Mouse (Mus musculus) thymus, postnatal 4 days (tissue): ENCODE results near the gene Fam126b.
A peak's percentile ranks its signal among the peaks of the same experiment; 100 is the strongest.
"Not testable (repeated sequence)": the region's sequence is repeated elsewhere in the genome, so short reads cannot be mapped to it uniquely, and the experiment has no call there.

Experiments
- DNase-seq: peaks from one replicate; pipeline ENCODE4 v3.0.0; 2021

Fam126b gene

DNA sequence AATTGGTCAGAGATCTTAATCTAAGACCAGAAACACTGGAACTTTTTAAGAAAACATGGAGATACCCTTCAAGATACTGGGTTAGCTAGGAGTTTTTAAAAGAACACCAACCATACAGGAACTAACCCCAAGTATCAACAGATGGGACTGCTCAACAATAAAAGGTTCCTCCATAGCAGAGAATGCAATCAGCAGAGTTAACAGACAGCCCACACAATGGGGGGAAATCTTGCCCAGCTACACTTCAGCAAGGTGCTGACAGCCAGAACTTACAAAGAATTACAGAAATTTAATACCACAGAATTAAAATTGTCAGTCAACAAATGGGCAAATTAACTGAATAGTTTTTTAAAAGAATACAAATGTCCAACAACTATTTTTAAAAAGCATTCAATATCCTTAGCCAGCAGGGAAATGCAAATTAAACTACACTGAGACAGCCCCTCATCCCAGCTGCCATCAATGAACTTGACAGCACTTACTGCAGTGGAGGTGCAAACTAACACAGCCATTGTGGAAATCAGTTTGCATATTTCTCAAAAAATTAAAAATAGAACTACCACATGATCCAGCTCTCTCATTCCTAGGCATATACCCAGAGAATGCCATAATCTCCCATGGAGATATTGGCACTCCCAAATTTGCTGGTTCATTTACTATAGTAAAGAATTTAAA, 17.5 kb downstream of the Fam126b start:
- no peak for DNase-seq

DNA sequence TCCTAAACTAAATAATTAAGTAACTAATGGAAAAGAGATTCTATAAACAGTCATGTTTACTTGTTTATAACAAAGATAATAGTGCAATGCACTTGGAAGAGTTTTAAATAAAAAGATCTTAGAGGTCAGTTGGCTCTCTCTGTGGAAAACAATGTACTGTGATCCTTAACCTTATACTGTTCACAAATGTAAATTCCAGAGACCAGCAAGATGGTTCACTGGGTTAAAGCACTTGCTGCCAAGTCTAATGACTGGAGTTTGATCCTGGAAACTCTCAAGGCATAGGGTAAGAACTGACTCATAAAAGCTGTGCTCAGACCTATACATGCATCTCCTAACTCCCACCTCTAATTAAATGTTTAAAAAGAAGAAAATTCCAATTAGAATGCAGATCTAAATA, 19.5 kb downstream of the Fam126b start:
- DNase-seq: no peak

- DNase-seq: no peak
Measured at GRCm38 (mm10) chr1:58564981-58565380, 21.1 kb downstream of the Fam126b start.

- peak; percentile 79 for DNase-seq
Measured at GRCm38 (mm10) chr1:58562455-58562854, 23.7 kb downstream of the Fam126b start.

GRCm38 (mm10) chr1:58560370-58560769, 25.8 kb downstream of the Fam126b start:
- not testable (repeated sequence) for DNase-seq

DNA sequence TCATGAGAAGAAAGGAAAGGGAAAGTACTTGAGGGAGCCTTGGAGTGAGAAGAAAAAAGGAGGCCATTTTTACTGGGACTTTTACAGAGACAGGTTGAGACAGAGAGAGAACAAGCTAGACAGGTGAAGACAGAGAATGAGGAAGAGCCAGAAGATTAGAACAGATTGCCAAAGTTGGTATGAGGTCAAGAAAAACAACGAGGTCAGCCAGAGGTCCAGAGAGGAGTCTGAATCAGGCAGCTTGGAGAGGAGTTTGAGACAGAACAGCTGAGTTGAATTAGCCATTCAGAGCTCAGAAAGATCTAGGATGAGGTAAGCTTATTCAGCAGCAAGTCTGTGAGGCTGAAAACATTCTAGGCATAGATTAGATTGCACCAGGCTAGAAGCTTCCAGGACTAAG, 44.7 kb downstream of the Fam126b start:
- DNase-seq: no peak

DNA sequence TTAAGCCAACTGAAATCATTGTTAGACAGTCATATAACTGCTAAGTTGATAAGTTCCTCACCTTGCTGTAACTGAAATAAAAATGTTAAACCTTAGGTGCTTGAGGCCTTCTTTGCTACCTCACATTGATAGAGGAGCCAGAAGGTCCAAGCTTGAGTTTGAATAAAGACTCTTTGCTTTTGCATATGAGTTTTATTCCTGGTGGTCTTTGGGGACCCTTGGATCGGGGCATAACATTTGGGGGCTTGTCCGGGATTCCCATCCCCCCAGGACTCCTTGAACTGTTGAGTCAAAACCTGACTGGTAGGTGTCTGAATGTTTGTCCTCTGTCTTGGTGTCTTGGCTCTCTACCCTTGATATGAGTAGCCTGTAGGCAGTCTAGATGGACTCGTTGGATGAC, 78.9 kb downstream of the Fam126b start:
- DNase-seq: peak; percentile 10

DNA sequence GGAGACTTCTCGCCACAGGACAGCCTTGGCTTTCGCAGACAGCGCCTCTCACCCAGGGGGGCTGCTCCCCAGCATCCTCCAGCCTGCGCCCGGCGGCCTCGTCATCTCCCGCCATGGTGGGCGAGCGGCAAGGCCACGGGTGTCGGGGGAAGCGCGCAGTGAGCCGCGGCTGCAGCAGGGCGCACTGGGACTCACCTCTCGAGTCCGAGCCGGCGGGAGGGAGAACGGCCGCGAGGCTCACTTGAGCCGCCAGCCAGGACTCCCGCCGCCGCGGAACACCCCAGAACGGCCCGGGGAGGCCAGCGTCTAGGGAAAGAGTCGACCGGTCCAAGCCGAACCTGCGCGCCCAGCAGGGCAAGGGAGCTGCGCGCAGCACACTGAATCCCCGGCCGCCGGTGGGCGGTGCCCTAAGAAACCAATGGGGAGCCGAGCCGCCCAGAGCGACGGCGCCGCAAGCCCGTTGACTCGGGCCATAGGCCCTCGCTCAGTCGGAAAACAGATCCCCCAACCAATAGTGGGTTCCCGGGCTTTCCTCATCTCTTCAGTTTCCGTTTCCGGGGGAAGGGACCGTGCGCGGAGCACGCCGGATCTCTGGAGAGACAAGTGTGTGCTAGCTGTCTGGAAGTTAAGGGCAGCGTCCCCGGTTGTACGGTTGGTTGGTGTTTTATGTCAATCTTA, 81.4 kb downstream of the Fam126b start, which contains the start of gene Orc2:
Gene Orc2 (minus strand): TSS at position 533 of the 678 bp plus-strand sequence.
- peak; percentile 90 for DNase-seq

GRCm38 (mm10) chr1:58503793-58504370, 82.2 kb downstream of the Fam126b start:
- no peak for DNase-seq

DNA sequence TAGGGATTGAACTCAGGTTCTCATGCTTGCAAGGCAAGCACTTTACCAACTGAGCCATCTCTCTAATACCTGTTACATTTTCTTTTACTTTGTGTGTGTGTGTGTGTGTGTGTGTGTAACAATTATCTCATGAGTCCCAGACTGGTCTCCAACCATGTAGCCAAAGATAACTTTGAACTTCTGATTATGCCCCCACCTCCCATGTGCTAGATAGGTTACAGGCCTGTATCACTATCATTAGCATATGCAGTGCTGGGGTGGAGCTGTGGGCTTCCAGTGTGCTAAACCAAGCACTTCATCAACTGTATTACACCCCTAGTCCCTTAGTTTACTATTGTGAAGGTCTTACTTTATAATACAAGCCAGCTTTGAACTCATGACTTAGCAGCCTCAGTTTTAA, 83.0 kb downstream of the Fam126b start:
- DNase-seq: no peak

GRCm38 (mm10) chr1:58498758-58499157, 87.4 kb downstream of the Fam126b start:
- no peak for DNase-seq

DNA sequence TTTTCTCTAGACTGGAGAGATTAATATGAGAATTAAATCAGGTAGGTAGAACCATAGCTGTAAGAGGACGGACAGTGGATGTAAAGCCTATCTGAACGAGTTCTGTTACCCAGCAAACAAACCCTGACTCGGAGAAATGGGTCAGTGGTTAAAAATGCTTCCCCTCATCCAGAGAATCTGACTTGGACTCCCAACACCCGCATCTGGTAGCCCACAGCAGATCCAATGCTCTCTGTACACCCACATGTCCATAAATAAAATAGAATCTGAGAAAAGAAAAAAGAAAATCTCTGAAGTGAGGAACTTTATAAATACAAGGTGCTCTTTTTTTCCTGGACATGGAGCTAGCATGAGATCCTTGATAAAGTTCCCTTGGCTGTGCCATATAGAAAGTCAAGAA, 88.4 kb downstream of the Fam126b start:
- no peak for DNase-seq

- DNase-seq: no peak
Measured at GRCm38 (mm10) chr1:58495603-58496002, 90.5 kb downstream of the Fam126b start.

GRCm38 (mm10) chr1:58482647-58483046, 103.5 kb downstream of the Fam126b start:
- DNase-seq: no peak

DNA sequence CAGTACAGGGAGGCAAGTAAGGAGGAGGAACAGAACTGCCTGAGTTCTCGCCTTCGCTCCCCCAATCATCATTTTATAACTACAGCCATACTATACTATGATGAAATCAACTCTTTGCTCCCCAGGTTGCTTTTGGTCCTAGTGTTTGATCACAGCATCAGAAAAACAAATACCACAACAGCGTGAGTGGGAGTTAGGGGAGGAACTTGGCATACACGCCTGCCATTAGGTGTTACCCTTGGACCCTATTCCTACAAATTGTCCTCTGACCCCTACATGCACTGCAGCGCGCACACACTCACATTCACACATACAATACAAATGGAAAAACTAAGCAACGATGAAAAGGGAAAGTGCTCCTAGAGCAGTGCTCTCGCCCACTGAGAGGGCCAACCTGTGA, 110.5 kb downstream of the Fam126b start:
- DNase-seq: no peak
